Mouse (Mus musculus) embryonic fibroblast, embryonic 13.5 days (primary cell): ENCODE measurements at regions not wholly inside any gene's neighbourhood (a gene's known extent, or its start where the extent isn't known, plus 50 kb on each side); places are given as distances from the start of the nearest gene placed in this dataset.

Experiments used
- CTCF ChIP-seq: IDR thresholded peaks from 2 replicates; pipeline ENCODE4 v1.5.1; 2011; ENCODE audit warnings: mild to moderate bottlenecking, control low read depth, low read length, moderate library complexity, borderline replicate concordance; ENCODE audit not compliant: insufficient read depth
- POLR2A ChIP-seq: IDR thresholded peaks from 2 replicates; pipeline ENCODE4 v1.6.1; 2011; ENCODE audit warnings: low read depth, mild to moderate bottlenecking, control low read depth, low read length, moderate library complexity

GRCm38 (mm10) chr12:71703146-71703902 lies 127.6 kb upstream of the Daam1 start:
- TF ChIP-seq CTCF (no peak), POLR2A (no peak)
